Mouse (Mus musculus) neural tube, embryonic 11.5 days (tissue): ENCODE data around the gene B3gntl1. TPM values are rescaled to one million over a fixed set of nuclear protein-coding genes. Genes with fewer than 3 reads are reported as not detected.
A peak's percentile ranks its signal among the peaks of the same experiment; 100 is the strongest.

ENCODE experiments used
- ATAC-seq: fragments of 200-750 bp; cut with Nextera tagmentation; 2 replicates; pipeline ENCODE4 v1.8.0; 2017; ENCODE audit warnings: moderate number of reproducible peaks, mild to moderate bottlenecking, moderate TSS enrichment, moderate library complexity; ENCODE audit not compliant: insufficient read depth, low FRiP score, low TSS enrichment
- DNase-seq: peaks from one replicate; pipeline ENCODE4 v3.0.0-alpha.2; 2015; ENCODE audit warnings: low spot score
- H3K27ac ChIP-seq: fragments of 300-500 bp; sonication (generic); 2 replicates; pipeline ENCODE4 v1.5.1; 2014; ENCODE audit warnings: low read depth, mild to moderate bottlenecking, low read length
- H3K27me3 ChIP-seq: fragments of 300-500 bp; sonication (generic); 2 replicates; pipeline ENCODE4 v1.6.1; 2014; ENCODE audit warnings: mild to moderate bottlenecking, low read length, mixed read lengths; ENCODE audit not compliant: control insufficient read depth, insufficient read depth
- H3K36me3 ChIP-seq: fragments of 300-500 bp; sonication (generic); 2 replicates; pipeline ENCODE4 v1.6.1; 2014; ENCODE audit warnings: mild to moderate bottlenecking, low read length, moderate library complexity, mixed read lengths; ENCODE audit not compliant: control insufficient read depth, insufficient read depth
- H3K4me1 ChIP-seq: fragments of 300-500 bp; sonication (generic); 2 replicates; pipeline ENCODE4 v1.6.1; 2014; ENCODE audit warnings: low read length, mixed read lengths; ENCODE audit not compliant: control insufficient read depth, insufficient read depth
- H3K4me2 ChIP-seq: fragments of 300-500 bp; sonication (generic); 2 replicates; pipeline ENCODE4 v1.6.1; 2014; ENCODE audit warnings: low read depth, mild to moderate bottlenecking, moderate library complexity
- H3K4me3 ChIP-seq: fragments of 300-500 bp; sonication (generic); 2 replicates; pipeline ENCODE4 v1.5.1; 2014; ENCODE audit warnings: low read depth, low read length
- H3K9ac ChIP-seq: fragments of 300-500 bp; sonication (generic); 2 replicates; pipeline ENCODE4 v1.6.1; 2014; ENCODE audit warnings: mild to moderate bottlenecking, low read length
- H3K9me3 ChIP-seq: fragments of 300-500 bp; sonication (generic); 2 replicates; pipeline ENCODE4 v1.6.1; 2016; ENCODE audit warnings: low read length; ENCODE audit not compliant: control insufficient read depth
- WGBS: fragments of 180-500 bp; shearing (Covaris S2); extraction: QIAGEN DNeasy Blood & Tissue Kit; methylation state at CpG from one replicate; pipeline ENCODE4 v1.1.7; 2014; 5-methylcytosine and 5-hydroxymethylcytosine counted together
- polyA plus RNA-seq: library from polyadenylated mRNA; unstranded; fragments of >200 nt; fragmentation: Nextera tagmentation; extraction: Ambion mirVana; gene quantifications from 2 replicates; pipeline ENCODE4 v1.2.1, GENCODE M21; 2014

Gene B3gntl1
- polyA plus RNA-seq, 1 experiment from 2014 or later, result 6.1 TPM

- H3K27ac ChIP-seq, result no peak overlapping the region
- H3K4me1 ChIP-seq, result no peaks in the 10 kb centered on the region
- no peak overlapping the region for H3K4me3 ChIP-seq
- ATAC-seq, result no peak
- H3K4me2 ChIP-seq, result no peak overlapping the region
- peaks cover 17% of the 10 kb centered on the region for H3K27me3 ChIP-seq
- no peaks in the 10 kb centered on the region for H3K9me3 ChIP-seq
- no peak overlapping the region for H3K9ac ChIP-seq
- WGBS, result 43% methylated on average over 7 of the region's 7 CpGs
- DNase-seq, result no peak
- no peaks in the 10 kb centered on the region for H3K36me3 ChIP-seq
These were observed 33.6 kb upstream of the B3gntl1 start for GRCm38 (mm10) chr11:121706521-121707005.

DNA sequence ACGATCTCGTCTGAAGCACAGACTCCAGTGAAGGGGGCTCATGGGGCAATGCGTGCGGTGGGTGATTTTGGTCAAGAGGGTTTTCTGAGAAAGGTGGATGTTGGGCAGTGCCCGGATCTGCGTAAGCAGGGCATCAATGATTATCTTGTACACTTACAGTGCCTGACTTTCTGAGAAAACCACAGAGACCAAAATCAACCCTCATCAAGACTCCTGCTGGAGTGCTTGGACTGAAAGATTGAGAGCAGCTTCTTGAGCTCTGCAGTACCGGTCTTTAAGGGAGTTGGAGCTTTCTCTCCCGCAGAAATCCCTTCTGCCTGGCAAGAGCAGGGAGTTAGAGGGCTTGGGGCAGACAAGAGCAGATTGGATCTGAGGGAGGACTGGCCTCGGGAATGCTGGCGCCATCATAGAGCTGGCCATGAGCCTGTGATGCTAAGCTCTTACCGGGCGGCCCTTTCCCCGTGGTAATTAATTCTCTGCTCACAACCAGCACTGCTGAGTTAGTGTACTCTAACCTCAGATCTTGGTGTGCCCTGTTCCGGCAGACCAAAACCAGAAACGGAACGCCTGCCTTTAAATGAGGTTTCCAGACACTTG lies 30.8 kb upstream of the B3gntl1 start:
- Histone ChIP-seq H3K9me3 (no peaks in the 10 kb centered on the region), H3K9ac (peak overlapping the region; percentile 43; the same call in 1 of the 2 replicates), H3K4me3 (peak overlapping the region; percentile 61), H3K4me2 (peak overlapping the region; percentile 99), H3K27ac (no peak overlapping the region), H3K4me1 (no peaks in the 10 kb centered on the region), H3K27me3 (peaks cover 17% of the 10 kb centered on the region), H3K36me3 (no peaks in the 10 kb centered on the region)
- ATAC-seq (no peak), DNase-seq (no peak)
- WGBS, result 17% methylated on average over 16 of the region's 16 CpGs

- no peaks in the 10 kb centered on the region for H3K36me3 ChIP-seq
- peak overlapping the region; percentile 61 for H3K4me3 ChIP-seq
- peak; percentile 38 for DNase-seq
- ATAC-seq, result no peak
- H3K4me1 ChIP-seq, result no peaks in the 10 kb centered on the region
- H3K27ac ChIP-seq, result no peak overlapping the region
- H3K9ac ChIP-seq, result peak overlapping the region; percentile 43
- peak overlapping the region; percentile 99 for H3K4me2 ChIP-seq
- WGBS, result under 1% methylated on average over 40 of the region's 40 CpGs
- H3K27me3 ChIP-seq, result peaks cover 17% of the 10 kb centered on the region
- H3K9me3 ChIP-seq, result no peaks in the 10 kb centered on the region
These were observed 30.1 kb upstream of the B3gntl1 start for GRCm38 (mm10) chr11:121702895-121703618.

- ATAC-seq (peak; percentile 83), DNase-seq (peak; percentile 81)
- WGBS, result under 1% methylated on average over 59 of the region's 69 CpGs
- Histone ChIP-seq H3K27ac (no peak overlapping the region), H3K27me3 (peaks cover 17% of the 10 kb centered on the region), H3K4me2 (peak overlapping the region; percentile 99), H3K9ac (peak overlapping the region; percentile 43), H3K4me3 (peak overlapping the region; percentile 61), H3K36me3 (no peaks in the 10 kb centered on the region), H3K9me3 (no peaks in the 10 kb centered on the region), H3K4me1 (no peaks in the 10 kb centered on the region)
These were observed 29.4 kb upstream of the B3gntl1 start for GRCm38 (mm10) chr11:121702111-121702894.

GRCm38 (mm10) chr11:121701244-121701643 lies 28.3 kb upstream of the B3gntl1 start, which contains the start of gene Metrnl:
Metrnl (plus strand) TSS chr11:121701544.
- Histone ChIP-seq H3K4me2 (peak within 1 kb of the TSS; percentile 99), H3K27ac (no peak within 1 kb of the TSS), H3K4me1 (no peaks in the 10 kb centered on the region), H3K27me3 (peaks cover 17% of the 10 kb centered on the region), H3K9ac (peak within 1 kb of the TSS; percentile 43), H3K9me3 (no peaks in the 10 kb centered on the region), H3K4me3 (peak within 1 kb of the TSS; percentile 61), H3K36me3 (no peaks in the 10 kb centered on the region)
- DNase-seq (no peak), ATAC-seq (no peak)
- WGBS, result 83% methylated on average over 5 of the region's 5 CpGs

GRCm38 (mm10) chr11:121698381-121698955 lies 25.5 kb upstream of the B3gntl1 start:
- WGBS, result 81% methylated on average over 5 of the region's 5 CpGs
- ATAC-seq, result no peak

DNA sequence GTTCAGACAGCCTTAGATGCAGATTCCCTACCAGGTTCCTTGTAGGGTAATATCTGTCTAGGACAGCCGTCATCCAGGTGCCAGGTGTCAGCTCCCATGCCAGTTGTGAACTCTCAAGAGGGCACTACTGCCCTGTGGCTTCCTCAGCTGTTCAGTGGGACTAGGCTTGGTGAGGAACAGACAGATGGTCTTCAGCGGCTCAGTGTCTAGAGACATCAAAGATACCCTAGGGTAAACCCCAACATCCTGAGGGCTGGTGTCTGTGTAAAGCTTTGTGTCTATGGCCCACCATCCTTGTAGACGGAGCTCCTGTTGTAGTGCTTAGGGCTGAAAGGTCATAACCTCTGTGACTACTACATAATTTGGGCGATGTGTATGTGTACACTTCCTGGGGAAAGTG lies 24.3 kb upstream of the B3gntl1 start:
- Histone ChIP-seq H3K36me3 (no peaks in the 10 kb centered on the region), H3K9me3 (no peaks in the 10 kb centered on the region), H3K9ac (no peak overlapping the region), H3K27ac (no peak overlapping the region), H3K4me1 (no peaks in the 10 kb centered on the region), H3K4me3 (no peak overlapping the region), H3K27me3 (no peaks in the 10 kb centered on the region), H3K4me2 (no peak overlapping the region)
- 86% methylated on average over 4 of the region's 4 CpGs for WGBS
- ATAC-seq (no peak), DNase-seq (no peak)

More at GRCm38 (mm10) chr11:121698381-121698955, 25.5 kb upstream of the B3gntl1 start:
- Histone ChIP-seq H3K9me3 (no peaks in the 10 kb centered on the region), H3K9ac (no peak overlapping the region), H3K4me2 (no peak overlapping the region), H3K4me3 (no peak overlapping the region), H3K27ac (no peak overlapping the region), H3K4me1 (no peaks in the 10 kb centered on the region), H3K36me3 (no peaks in the 10 kb centered on the region), H3K27me3 (peaks cover 8% of the 10 kb centered on the region)
- DNase-seq, result no peak

- no peak overlapping the region for H3K9ac ChIP-seq
- WGBS, result 84% methylated on average over 5 of the region's 5 CpGs
- no peak overlapping the region for H3K27ac ChIP-seq
- no peaks in the 10 kb centered on the region for H3K36me3 ChIP-seq
- H3K9me3 ChIP-seq, result no peaks in the 10 kb centered on the region
- H3K27me3 ChIP-seq, result no peaks in the 10 kb centered on the region
- no peak overlapping the region for H3K4me3 ChIP-seq
- no peaks in the 10 kb centered on the region for H3K4me1 ChIP-seq
- DNase-seq (no peak), ATAC-seq (no peak)
- H3K4me2 ChIP-seq, result no peak overlapping the region
These were observed 22.5 kb upstream of the B3gntl1 start for GRCm38 (mm10) chr11:121695304-121696064.
